Mouse (Mus musculus) embryonic facial prominence, embryonic 12.5 days (tissue): ENCODE results near the gene 2900011O08Rik. TPM values are rescaled to one million over a fixed set of nuclear protein-coding genes. Genes with fewer than 3 reads are reported as not detected.
A peak's percentile ranks its signal among the peaks of the same experiment; 100 is the strongest.
"Not testable (repeated sequence)": the region's sequence is repeated elsewhere in the genome, so short reads cannot be mapped to it uniquely, and the experiment has no call there.

ENCODE experiments used
- ATAC-seq: fragments of 200-750 bp; cut with Nextera tagmentation; 2 replicates; pipeline ENCODE4 v1.8.0; 2017; ENCODE audit not compliant: insufficient number of reproducible peaks, insufficient read depth, low FRiP score, low TSS enrichment
- H3K27ac ChIP-seq: fragments of 300-500 bp; sonication (generic); 2 replicates; pipeline ENCODE4 v1.5.1; 2016; ENCODE audit warnings: mild to moderate bottlenecking
- H3K27me3 ChIP-seq: fragments of 300-500 bp; sonication (generic); 2 replicates; pipeline ENCODE4 v1.6.1; 2016; ENCODE audit warnings: mild to moderate bottlenecking, moderate library complexity
- H3K36me3 ChIP-seq: fragments of 300-500 bp; sonication (generic); 2 replicates; pipeline ENCODE4 v1.6.1; 2016; ENCODE audit warnings: mild to moderate bottlenecking
- H3K4me1 ChIP-seq: fragments of 300-500 bp; sonication (generic); 2 replicates; pipeline ENCODE4 v1.6.1; 2016
- H3K4me2 ChIP-seq: fragments of 300-500 bp; sonication (generic); replicated peaks from 2 replicates; pipeline ENCODE4 v1.6.1; 2016; ENCODE audit warnings: mild to moderate bottlenecking, moderate library complexity
- H3K4me3 ChIP-seq: fragments of 300-500 bp; sonication (generic); 2 replicates; pipeline ENCODE4 v1.5.1; 2016; ENCODE audit warnings: mild to moderate bottlenecking
- H3K9ac ChIP-seq: fragments of 300-500 bp; sonication (generic); 2 replicates; pipeline ENCODE4 v1.6.1; 2016; ENCODE audit warnings: mild to moderate bottlenecking, moderate library complexity
- H3K9me3 ChIP-seq: fragments of 300-500 bp; sonication (generic); 2 replicates; pipeline ENCODE4 v1.6.1; 2016; ENCODE audit warnings: mild to moderate bottlenecking, moderate library complexity
- WGBS: fragments of 180-500 bp; shearing (Covaris S2); methylation state at CpG from one replicate; pipeline ENCODE4 v1.1.7; 2016; 5-methylcytosine and 5-hydroxymethylcytosine counted together
- polyA plus RNA-seq: library from polyadenylated mRNA; unstranded; fragments of >200 nt; fragmentation: Nextera tagmentation; extraction: Ambion mirVana; gene quantifications from 2 replicates; pipeline ENCODE4 v1.2.1, GENCODE M21; 2016

The 2900011O08Rik gene
- polyA plus RNA-seq, 1 experiment from 2014 or later, result 10.6 TPM

- not testable (repeated sequence) for H3K4me2 ChIP-seq, ATAC-seq, H3K27ac ChIP-seq, H3K4me1 ChIP-seq, H3K36me3 ChIP-seq, H3K4me3 ChIP-seq, H3K9ac ChIP-seq, H3K9me3 ChIP-seq, H3K27me3 ChIP-seq
- 69% methylated on average over 4 of the region's 4 CpGs for WGBS
Measured at GRCm38 (mm10) chr16:13976358-13976896, 10.0 kb upstream of the 2900011O08Rik start.

- H3K27ac ChIP-seq, ATAC-seq, H3K4me1 ChIP-seq, H3K27me3 ChIP-seq, H3K9ac ChIP-seq, H3K9me3 ChIP-seq, H3K36me3 ChIP-seq, H3K4me3 ChIP-seq, H3K4me2 ChIP-seq: not testable (repeated sequence)
- WGBS, result 53% methylated on average over 1 of the region's 1 CpGs
Measured at GRCm38 (mm10) chr16:13977026-13977425, 9.4 kb upstream of the 2900011O08Rik start.

- 72% methylated on average over 3 of the region's 3 CpGs for WGBS
- not testable (repeated sequence) for H3K27ac ChIP-seq
Measured at GRCm38 (mm10) chr16:13981726-13982125, 4.7 kb upstream of the 2900011O08Rik start.

GRCm38 (mm10) chr16:13983161-13983560 lies 3.2 kb upstream of the 2900011O08Rik start:
- no peak overlapping the region for H3K4me2 ChIP-seq
- H3K4me1 ChIP-seq, result 0 out of 2 replicates have a peak, but pooled peaks cover 3% of the 10 kb centered on the region
- no peak overlapping the region for H3K9ac ChIP-seq
- WGBS, result 88% methylated on average over 5 of the region's 5 CpGs
- no peaks in the 10 kb centered on the region for H3K36me3 ChIP-seq
- ATAC-seq, result no peak
- no peak overlapping the region for H3K27ac ChIP-seq
- H3K9me3 ChIP-seq, result no peaks in the 10 kb centered on the region
- no peak overlapping the region for H3K4me3 ChIP-seq
- no peaks in the 10 kb centered on the region for H3K27me3 ChIP-seq

More at GRCm38 (mm10) chr16:13981726-13982125, 4.7 kb upstream of the 2900011O08Rik start:
- not testable (repeated sequence) for H3K9ac ChIP-seq, H3K4me3 ChIP-seq, ATAC-seq, H3K27me3 ChIP-seq, H3K4me2 ChIP-seq, H3K36me3 ChIP-seq, H3K9me3 ChIP-seq, H3K4me1 ChIP-seq

GRCm38 (mm10) chr16:13986197-13986573 lies 219 bp upstream of the 2900011O08Rik start:
- H3K4me1 ChIP-seq, result 0 out of 2 replicates have a peak, but pooled peaks cover 3% of the 10 kb centered on the region
- H3K36me3 ChIP-seq, result no peaks in the 10 kb centered on the region
- H3K9me3 ChIP-seq, result no peaks in the 10 kb centered on the region
- WGBS, result 63% methylated on average over 3 of the region's 3 CpGs
- no peaks in the 10 kb centered on the region for H3K27me3 ChIP-seq
- H3K4me2 ChIP-seq, result peak overlapping the region; percentile 81
- no peak overlapping the region for H3K27ac ChIP-seq
- ATAC-seq, result no peak
- peak overlapping the region; percentile 52; the same call in 1 of the 2 replicates for H3K9ac ChIP-seq
- peak overlapping the region; percentile 55 for H3K4me3 ChIP-seq

GRCm38 (mm10) chr16:13992518-13993248 lies 6.3 kb downstream of the 2900011O08Rik start:
- Histone ChIP-seq H3K9me3 (no peaks in the 10 kb centered on the region), H3K9ac (no peak overlapping the region), H3K4me2 (no peak overlapping the region), H3K4me3 (no peak overlapping the region), H3K27me3 (no peaks in the 10 kb centered on the region), H3K4me1 (0 out of 2 replicates have a peak, but pooled peaks cover under 1% of the 10 kb centered on the region), H3K27ac (no peak overlapping the region), H3K36me3 (no peaks in the 10 kb centered on the region)
- no peak for ATAC-seq
- WGBS, result 82% methylated on average over 11 of the region's 11 CpGs

GRCm38 (mm10) chr16:13994076-13994475 lies 7.7 kb downstream of the 2900011O08Rik start:
- H3K4me1 ChIP-seq, result no peaks in the 10 kb centered on the region
- WGBS, result 81% methylated on average over 1 of the region's 1 CpGs
- H3K27me3 ChIP-seq, result no peaks in the 10 kb centered on the region
- no peaks in the 10 kb centered on the region for H3K36me3 ChIP-seq
- no peak overlapping the region for H3K9ac ChIP-seq
- ATAC-seq, result no peak
- H3K4me2 ChIP-seq, result no peak overlapping the region
- H3K9me3 ChIP-seq, result no peaks in the 10 kb centered on the region
- no peak overlapping the region for H3K27ac ChIP-seq
- no peak overlapping the region for H3K4me3 ChIP-seq

GRCm38 (mm10) chr16:13994502-13994901 lies 8.1 kb downstream of the 2900011O08Rik start:
- WGBS, result 79% methylated on average over 1 of the region's 1 CpGs
- Histone ChIP-seq H3K27me3 (no peaks in the 10 kb centered on the region), H3K27ac (no peak overlapping the region), H3K4me3 (no peak overlapping the region), H3K9me3 (no peaks in the 10 kb centered on the region), H3K4me1 (no peaks in the 10 kb centered on the region), H3K4me2 (no peak overlapping the region), H3K36me3 (no peaks in the 10 kb centered on the region), H3K9ac (no peak overlapping the region)
- no peak for ATAC-seq

- ATAC-seq, result no peak
- 63% methylated on average over 8 of the region's 8 CpGs for whole genome bisulfite sequencing
- no peaks in the 10 kb centered on the region for H3K4me1 ChIP-seq
- no peak overlapping the region for H3K27ac ChIP-seq
- H3K9me3 ChIP-seq, result no peaks in the 10 kb centered on the region
- H3K36me3 ChIP-seq, result no peaks in the 10 kb centered on the region
- no peak overlapping the region for H3K4me2 ChIP-seq
- no peaks in the 10 kb centered on the region for H3K27me3 ChIP-seq
- no peak overlapping the region for H3K9ac ChIP-seq
- no peak overlapping the region for H3K4me3 ChIP-seq
Measured at GRCm38 (mm10) chr16:14003386-14004130, 17.2 kb downstream of the 2900011O08Rik start.

GRCm38 (mm10) chr16:14004170-14004569 lies 17.8 kb downstream of the 2900011O08Rik start:
- no peak overlapping the region for H3K4me2 ChIP-seq
- H3K4me1 ChIP-seq, result no peaks in the 10 kb centered on the region
- H3K4me3 ChIP-seq, result no peak overlapping the region
- H3K27ac ChIP-seq, result no peak overlapping the region
- WGBS, result 30% methylated on average over 3 of the region's 3 CpGs
- ATAC-seq, result peak; percentile 47; the same call in 1 of the 2 replicates
- H3K9ac ChIP-seq, result no peak overlapping the region
- no peaks in the 10 kb centered on the region for H3K36me3 ChIP-seq
- no peaks in the 10 kb centered on the region for H3K9me3 ChIP-seq
- no peaks in the 10 kb centered on the region for H3K27me3 ChIP-seq

- H3K9ac ChIP-seq, result no peak overlapping the region
- no peaks in the 10 kb centered on the region for H3K36me3 ChIP-seq
- no peak overlapping the region for H3K4me3 ChIP-seq
- no peaks in the 10 kb centered on the region for H3K4me1 ChIP-seq
- H3K9me3 ChIP-seq, result no peaks in the 10 kb centered on the region
- no peaks in the 10 kb centered on the region for H3K27me3 ChIP-seq
- WGBS, result 84% methylated on average over 2 of the region's 2 CpGs
- no peak for ATAC-seq
- no peak overlapping the region for H3K27ac ChIP-seq
- no peak overlapping the region for H3K4me2 ChIP-seq
Measured at GRCm38 (mm10) chr16:14004726-14005125, 18.3 kb downstream of the 2900011O08Rik start.

- 89% methylated on average over 4 of the region's 4 CpGs for WGBS
- H3K27ac ChIP-seq, result no peak overlapping the region
- ATAC-seq, result no peak
Measured at GRCm38 (mm10) chr16:14005266-14005665, 18.9 kb downstream of the 2900011O08Rik start.

More at GRCm38 (mm10) chr16:14005266-14005665, 18.9 kb downstream of the 2900011O08Rik start:
- H3K9me3 ChIP-seq, result no peaks in the 10 kb centered on the region
- H3K9ac ChIP-seq, result no peak overlapping the region
- H3K4me2 ChIP-seq, result no peak overlapping the region
- no peaks in the 10 kb centered on the region for H3K27me3 ChIP-seq
- no peak overlapping the region for H3K4me3 ChIP-seq
- no peaks in the 10 kb centered on the region for H3K36me3 ChIP-seq
- H3K4me1 ChIP-seq, result no peaks in the 10 kb centered on the region
